Mouse (Mus musculus) monocyte, adult 5-6 weeks (primary cell): ENCODE measurements at regions not wholly inside any gene's neighbourhood (a gene's known extent, or its start where the extent isn't known, plus 50 kb on each side); places are given as distances from the start of the nearest gene placed in this dataset.

Experiments
- ATAC-seq: fragments of 153-309, 156-312 bp; replicated peaks from 2 replicates; pipeline ENCODE4 v1.8.0; 2017; ENCODE audit warnings: mild to moderate bottlenecking; ENCODE audit not compliant: low TSS enrichment, insufficient number of reproducible peaks, severe bottlenecking, poor library complexity, low FRiP score

DNA sequence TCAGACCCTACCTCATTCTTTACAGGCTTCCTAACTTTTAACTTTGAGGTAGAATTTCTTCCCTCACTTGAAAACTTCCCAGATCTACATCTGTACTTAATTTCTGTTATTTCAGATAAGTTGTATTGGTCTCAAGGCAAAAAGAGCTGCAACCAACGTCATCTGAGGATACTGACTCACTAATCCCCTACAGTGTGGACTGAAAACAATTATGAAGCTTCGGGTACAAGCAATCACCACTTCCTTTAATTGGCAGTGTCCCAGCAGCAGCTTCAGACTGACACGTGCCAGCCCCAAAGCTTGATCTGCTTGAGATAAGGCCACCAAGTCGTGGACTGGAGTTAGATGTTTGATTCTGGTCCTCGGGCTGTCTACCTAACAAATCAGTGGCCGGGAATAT is 247.3 kb upstream of the Zc3h12c start:
- no peak for ATAC-seq

- ATAC-seq = no peak
These were observed 239.5 kb upstream of the Zc3h12c start for GRCm38 (mm10) chr9:52407841-52408240.

DNA sequence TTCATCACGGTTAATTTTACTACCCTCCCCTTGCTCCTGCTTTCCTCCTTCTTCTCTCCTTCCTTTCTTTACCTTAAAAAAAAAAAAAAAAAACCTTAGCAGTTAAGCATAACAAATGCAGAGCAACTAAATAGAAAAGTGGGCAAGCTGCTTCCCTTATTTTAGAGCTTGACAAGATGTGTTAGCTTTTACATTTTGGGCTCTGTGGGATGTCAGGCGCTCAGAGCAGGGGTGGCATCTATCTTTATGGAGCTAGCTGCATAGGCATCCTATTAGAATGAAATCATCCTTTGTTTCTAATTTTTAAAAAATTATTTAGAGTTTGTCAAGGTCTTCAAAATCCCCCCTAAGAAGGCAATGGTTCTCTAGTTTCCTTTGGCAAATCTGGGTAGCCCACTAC is 234.1 kb upstream of the Zc3h12c start:
- ATAC-seq = no peak

- ATAC-seq = no peak
These were observed 210.7 kb upstream of the Zc3h12c start for GRCm38 (mm10) chr9:52379031-52379430.

- no peak for ATAC-seq
These were observed 209.4 kb upstream of the Zc3h12c start for GRCm38 (mm10) chr9:52377761-52378160.

DNA sequence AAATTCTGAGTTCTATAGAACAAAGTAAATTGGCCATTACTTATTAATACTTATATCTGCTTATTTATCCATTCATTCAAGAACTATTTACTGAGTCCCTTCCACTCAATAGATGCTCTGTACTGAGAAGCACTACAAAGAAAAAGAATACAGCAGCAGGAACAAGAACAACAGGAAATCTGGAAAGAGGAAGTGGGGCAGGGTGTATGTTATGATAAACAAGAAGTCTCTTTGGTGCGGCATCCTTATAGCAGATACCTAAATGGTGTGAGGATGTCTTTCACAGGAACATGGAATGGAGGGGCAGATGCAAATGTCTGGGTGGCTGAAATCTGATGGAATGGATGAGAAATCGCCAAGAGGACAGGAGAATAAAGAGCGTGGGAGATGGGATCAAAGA is 208.5 kb upstream of the Zc3h12c start:
- ATAC-seq = no peak

- no peak for ATAC-seq
These were observed 202.9 kb upstream of the Zc3h12c start for GRCm38 (mm10) chr9:52371296-52371695.

DNA sequence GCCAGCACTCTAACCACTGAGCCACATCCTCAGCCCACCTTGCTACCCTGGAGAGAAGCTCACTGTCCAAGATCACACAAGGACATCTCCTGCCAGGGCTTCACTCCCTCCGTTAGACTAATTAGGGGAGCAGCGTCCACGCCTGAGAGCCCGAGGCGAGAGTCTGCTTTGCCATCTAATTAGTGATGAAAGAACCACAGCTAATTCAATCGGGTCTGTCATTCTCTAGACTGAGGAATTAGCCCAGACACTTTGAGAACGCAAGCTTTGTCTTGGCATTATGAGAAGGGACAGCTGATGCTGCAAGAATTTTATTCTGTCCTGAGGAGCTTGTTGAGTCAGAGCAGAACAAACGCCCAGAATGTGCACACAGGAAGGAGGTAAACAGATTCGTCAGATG is 200.5 kb upstream of the Zc3h12c start:
- ATAC-seq = no peak

DNA sequence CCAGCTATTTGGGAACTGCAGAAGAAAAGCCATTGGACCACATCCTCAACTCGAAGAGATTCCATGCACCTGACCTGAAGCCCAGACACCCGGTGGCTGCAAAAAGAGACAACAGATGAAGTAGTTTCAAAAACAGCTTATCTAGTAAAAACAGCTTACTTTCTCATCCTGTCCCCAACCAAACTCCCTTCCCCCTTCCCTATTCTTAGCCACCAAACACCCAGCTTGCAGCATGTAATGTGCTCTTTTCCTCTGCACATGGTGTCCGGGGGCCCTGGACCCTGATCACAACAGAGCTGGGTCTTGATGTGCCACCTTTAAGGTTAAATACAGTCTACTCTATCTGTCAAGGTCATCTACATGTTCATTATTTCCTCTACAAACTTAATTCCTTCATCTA is 199.7 kb upstream of the Zc3h12c start:
- ATAC-seq = no peak

DNA sequence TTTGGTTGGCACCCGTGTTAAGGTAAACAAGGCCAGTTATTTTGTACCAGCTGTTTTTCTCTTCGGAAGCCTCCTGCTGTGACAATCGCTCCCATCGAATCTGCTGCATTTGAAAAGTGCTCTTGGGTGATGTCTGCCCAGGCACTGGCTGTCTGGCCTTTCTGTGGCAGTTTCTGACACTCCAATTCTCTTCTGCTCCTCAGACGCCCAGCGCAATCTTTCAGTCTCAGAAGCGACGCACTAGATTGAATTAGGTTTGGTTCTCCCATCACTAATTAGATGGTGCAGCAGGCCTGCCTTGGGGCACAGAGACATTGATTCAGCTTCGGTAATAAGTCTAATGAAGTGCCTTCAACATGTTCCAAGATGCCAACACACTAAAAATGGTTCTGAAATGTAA is 197.7 kb upstream of the Zc3h12c start:
- ATAC-seq = no peak

DNA sequence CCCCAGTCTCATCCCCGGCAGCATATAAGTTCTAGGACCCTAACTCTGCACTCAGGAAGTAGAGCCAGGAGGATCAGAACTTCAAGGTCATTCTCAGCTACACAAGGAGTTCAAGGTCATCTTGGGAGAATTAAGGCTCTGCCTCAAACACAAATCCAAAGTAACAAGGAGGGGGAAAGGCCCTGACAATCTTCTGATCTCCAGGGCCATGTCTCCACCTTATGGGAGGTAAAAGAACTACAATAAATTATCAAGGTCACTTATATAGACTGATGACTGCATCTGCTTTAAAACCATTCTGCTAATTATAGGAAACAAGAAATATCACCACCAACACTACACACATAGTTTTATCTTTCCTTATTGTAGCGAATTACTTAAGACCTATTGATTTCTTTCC is 193.2 kb upstream of the Zc3h12c start:
- ATAC-seq = no peak

DNA sequence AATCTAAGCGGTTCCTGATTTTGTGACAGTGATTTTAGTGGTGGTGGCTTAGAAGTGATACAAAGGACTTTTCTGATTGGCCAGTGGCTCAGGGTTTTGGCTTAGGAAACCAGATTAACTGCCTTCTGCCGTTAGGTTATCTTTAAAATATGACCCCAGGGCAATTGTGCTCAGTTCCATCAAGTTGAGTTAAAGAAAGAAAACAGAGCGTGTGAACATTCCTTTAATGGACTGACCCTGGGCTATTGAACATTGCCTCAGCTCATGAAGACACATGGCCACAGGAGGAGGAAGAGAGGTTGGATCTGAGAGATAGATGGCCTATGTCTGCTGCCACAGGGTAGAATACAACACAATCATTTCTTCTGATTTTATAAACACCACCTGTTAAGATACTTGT is 191.0 kb upstream of the Zc3h12c start:
- ATAC-seq = no peak

DNA sequence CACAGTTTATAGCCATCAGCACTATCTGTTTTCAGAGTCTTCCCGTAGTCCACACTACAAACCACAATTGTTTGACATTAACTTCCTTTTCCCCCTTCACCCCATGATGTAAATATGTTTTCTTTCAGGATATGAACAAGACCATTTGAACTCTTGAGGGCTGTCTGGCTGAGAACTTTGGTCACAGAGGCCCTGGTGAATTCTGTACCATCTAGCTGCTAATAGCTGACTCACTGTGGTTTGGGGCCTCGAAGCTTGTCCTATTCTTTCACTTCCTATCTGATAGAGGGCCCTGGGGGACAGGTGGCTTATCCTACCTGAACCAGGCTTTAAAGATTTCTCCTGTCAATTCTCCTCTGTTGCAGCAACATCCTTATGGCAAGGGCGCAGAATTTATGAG is 188.2 kb upstream of the Zc3h12c start:
- ATAC-seq = no peak

GRCm38 (mm10) chr9:52355187-52355982 is 187.0 kb upstream of the Zc3h12c start:
- ATAC-seq = no peak

GRCm38 (mm10) chr9:52348536-52349527 is 180.5 kb upstream of the Zc3h12c start:
- ATAC-seq = no peak

DNA sequence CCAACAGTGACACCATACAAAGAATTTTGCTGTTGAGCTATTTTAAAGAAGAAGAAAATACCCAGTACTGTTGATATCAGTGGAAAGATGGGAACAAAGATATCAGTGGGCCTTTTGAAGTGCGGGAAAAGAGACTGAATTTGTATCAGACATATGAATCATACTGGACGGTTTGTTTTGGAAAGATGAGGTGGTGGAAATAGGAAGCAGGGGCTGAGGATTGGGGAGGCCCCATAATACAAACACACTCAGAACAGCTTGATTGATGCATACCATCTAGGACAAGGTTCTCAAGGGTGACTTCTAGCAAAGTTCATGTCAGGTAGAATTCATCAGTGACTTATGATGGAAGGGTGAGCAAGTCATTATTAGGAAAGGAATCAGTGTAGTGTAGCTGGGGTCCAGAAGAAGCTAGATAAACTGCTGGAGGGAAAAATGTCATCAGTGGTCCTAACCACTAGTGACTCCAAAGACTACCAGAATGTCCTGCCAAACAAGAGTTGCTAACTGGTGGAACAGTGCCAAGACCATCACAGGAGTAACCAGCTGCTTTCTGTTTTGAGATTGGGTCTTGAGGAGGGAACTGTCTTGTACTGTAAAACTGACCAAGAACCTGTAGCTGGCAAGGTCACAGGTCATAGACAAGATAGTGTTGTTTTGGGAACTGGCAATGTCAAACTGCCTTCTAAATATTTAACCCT is 176.0 kb upstream of the Zc3h12c start:
- ATAC-seq = no peak

- ATAC-seq = no peak
These were observed 172.7 kb upstream of the Zc3h12c start for GRCm38 (mm10) chr9:52341029-52341428.

- no peak for ATAC-seq
These were observed 169.5 kb upstream of the Zc3h12c start for GRCm38 (mm10) chr9:52337786-52338322.

DNA sequence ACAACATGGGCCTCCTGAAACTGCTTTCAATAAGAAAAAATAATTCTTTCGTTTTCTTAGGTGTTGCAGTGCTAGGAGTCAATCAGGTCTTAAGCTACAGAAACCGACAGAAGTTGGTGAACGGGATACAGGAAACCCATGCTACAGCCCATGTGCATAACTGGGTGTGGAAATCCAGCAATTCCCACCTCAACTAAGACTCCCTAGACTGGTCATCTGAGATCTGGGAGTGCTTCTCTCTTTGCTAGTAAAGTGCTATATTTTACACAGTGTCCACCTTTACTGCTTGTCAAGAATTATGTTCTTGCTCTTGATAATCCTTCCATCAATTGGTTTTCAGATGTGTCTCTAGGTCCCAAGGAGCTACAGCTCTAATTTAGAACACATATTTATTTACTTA is 166.4 kb upstream of the Zc3h12c start:
- no peak for ATAC-seq
